Mouse (Mus musculus) hindbrain, embryonic 12.5 days (tissue): ENCODE results near the gene Tpcn2. TPM values are rescaled to one million over a fixed set of nuclear protein-coding genes. Genes with fewer than 3 reads are reported as not detected.

Source experiments
- ATAC-seq: fragments of 200-750 bp; cut with Nextera tagmentation; 2 replicates; pipeline ENCODE4 v1.8.0; 2017; ENCODE audit warnings: moderate TSS enrichment; ENCODE audit not compliant: low FRiP score
- H3K27ac ChIP-seq: fragments of 300-500 bp; sonication (generic); 2 replicates; pipeline ENCODE4 v1.5.1; 2016; ENCODE audit warnings: mild to moderate bottlenecking
- H3K27me3 ChIP-seq: fragments of 300-500 bp; sonication (generic); 2 replicates; pipeline ENCODE4 v1.6.1; 2016; ENCODE audit warnings: mild to moderate bottlenecking
- H3K36me3 ChIP-seq: fragments of 300-500 bp; sonication (generic); 2 replicates; pipeline ENCODE4 v1.6.1; 2016; ENCODE audit warnings: mild to moderate bottlenecking
- H3K4me1 ChIP-seq: fragments of 300-500 bp; sonication (generic); 2 replicates; pipeline ENCODE4 v1.6.1; 2016
- H3K4me2 ChIP-seq: fragments of 300-500 bp; sonication (generic); replicated peaks from 2 replicates; pipeline ENCODE4 v1.6.1; 2016; ENCODE audit warnings: mild to moderate bottlenecking
- H3K4me3 ChIP-seq: fragments of 300-500 bp; sonication (generic); 2 replicates; pipeline ENCODE4 v1.5.1; 2016; ENCODE audit warnings: mild to moderate bottlenecking
- H3K9ac ChIP-seq: fragments of 300-500 bp; sonication (generic); 2 replicates; pipeline ENCODE4 v1.6.1; 2016; ENCODE audit warnings: mild to moderate bottlenecking, moderate library complexity
- H3K9me3 ChIP-seq: fragments of 300-500 bp; sonication (generic); replicated peaks from 2 replicates; pipeline ENCODE4 v1.6.1; 2016; ENCODE audit warnings: mild to moderate bottlenecking
- WGBS: fragments of 180-500 bp; shearing (Covaris S2); methylation state at CpG from one replicate; pipeline ENCODE4 v1.1.7; 2016; 5-methylcytosine and 5-hydroxymethylcytosine counted together
- polyA plus RNA-seq: library from polyadenylated mRNA; unstranded; fragments of >200 nt; fragmentation: Nextera tagmentation; extraction: Ambion mirVana; gene quantifications from 2 replicates; pipeline ENCODE4 v1.2.1, GENCODE M21; 2016

The Tpcn2 gene
- polyA plus RNA-seq, 1 experiment from 2014 or later = 6.8 TPM

DNA sequence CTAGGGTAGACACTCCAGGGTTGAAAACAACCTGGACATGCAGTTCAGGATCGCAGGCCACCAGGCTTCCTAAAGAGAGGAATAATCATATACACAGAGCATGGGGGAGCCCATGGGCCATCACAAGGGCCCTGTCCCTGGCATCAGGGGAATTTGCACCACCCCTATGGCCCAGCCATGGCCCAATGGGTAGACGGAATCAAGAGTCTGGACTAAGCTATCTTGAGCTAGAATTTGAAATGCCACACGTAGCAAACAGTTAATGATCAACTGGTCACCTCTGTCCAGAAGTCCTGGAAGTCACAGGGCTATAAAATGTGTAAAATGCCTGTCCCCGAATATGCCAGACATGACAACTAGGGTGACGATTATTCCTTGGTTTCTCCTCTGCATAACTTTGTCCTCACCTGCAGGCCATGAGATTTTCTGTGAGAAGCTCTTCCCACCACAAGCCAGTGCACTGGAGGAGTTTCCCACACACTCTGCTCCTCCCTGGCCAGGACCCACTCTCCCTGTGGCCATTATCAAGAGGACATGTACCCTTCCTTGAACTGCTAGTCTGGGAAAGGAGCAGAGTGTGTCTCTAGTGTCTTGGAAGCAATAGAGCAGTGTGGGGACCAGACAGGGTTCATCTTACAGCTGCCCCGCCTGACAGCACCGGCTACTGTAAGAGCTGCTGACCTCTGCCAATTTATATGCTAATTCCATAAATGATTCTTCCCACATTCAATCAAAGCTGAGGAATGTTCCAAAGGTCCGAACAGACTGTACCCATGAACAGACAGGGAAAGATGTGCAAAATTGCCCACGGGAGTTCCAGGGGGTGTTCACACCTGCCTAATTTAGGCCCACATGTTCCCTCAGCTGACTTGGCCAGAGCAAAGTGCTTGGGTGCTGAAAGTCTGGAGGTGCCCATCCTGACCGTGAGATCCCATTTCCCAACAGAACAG is 48.7 kb downstream of the Tpcn2 start:
- Histone ChIP-seq H3K27me3 (no peaks in the 10 kb centered on the region), H3K4me1 (0 out of 2 replicates have a peak, but pooled peaks cover 4% of the 10 kb centered on the region), H3K9me3 (no peaks in the 10 kb centered on the region), H3K9ac (no peak overlapping the region), H3K27ac (no peak overlapping the region), H3K36me3 (no peaks in the 10 kb centered on the region), H3K4me2 (no peak overlapping the region), H3K4me3 (no peak overlapping the region)
- WGBS = 77% methylated on average over 10 of the region's 10 CpGs
- no peak for ATAC-seq

DNA sequence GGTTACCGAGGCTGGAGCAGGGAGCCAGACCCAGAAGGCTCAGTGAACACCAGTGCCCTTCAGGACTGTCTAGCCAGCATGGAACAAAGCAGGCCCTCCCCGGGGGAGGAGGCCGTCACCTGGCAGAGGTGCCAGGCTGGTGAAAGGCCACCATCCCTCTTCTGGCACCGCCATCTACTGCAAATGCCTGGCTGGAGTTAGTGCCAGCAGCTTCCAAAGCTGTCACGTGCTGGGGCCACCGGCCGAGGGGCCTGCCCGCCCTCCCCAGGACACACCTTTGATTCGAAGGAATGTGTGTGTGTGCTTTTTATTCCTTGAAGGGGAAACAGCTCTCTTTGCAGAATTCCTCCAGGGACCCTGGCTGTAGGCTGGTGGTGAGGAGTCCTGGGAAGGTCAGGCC is 52.2 kb downstream of the Tpcn2 start:
- no peaks in the 10 kb centered on the region for H3K36me3 ChIP-seq
- no peaks in the 10 kb centered on the region for H3K9me3 ChIP-seq
- H3K4me1 ChIP-seq = no peaks in the 10 kb centered on the region
- H3K4me2 ChIP-seq = no peak overlapping the region
- no peak overlapping the region for H3K4me3 ChIP-seq
- no peak overlapping the region for H3K27ac ChIP-seq
- no peaks in the 10 kb centered on the region for H3K27me3 ChIP-seq
- ATAC-seq = no peak
- no peak overlapping the region for H3K9ac ChIP-seq
- WGBS = 76% methylated on average over 9 of the region's 9 CpGs

DNA sequence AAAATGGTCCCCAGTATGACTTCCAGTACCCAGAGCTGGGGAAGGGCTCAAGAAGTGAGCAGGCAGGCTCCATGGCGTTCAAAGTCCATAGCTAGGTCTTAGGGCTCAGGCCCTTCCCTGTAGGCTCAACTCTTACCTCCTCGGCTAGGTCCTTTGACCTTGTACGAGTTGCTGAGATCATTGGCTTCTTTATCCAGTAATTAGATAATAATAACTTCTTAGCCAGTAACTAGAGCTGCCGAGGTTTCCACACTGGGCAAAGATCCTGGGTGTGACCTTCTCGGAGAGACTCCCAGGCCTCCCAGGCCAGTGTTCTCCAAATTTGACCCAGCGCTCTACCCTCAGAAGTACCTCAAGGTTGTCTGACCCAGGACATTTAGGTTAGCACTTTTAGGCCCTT is 57.2 kb downstream of the Tpcn2 start:
- Histone ChIP-seq H3K36me3 (no peaks in the 10 kb centered on the region), H3K27me3 (no peaks in the 10 kb centered on the region), H3K4me3 (no peak overlapping the region), H3K9ac (no peak overlapping the region), H3K4me1 (peaks cover 8% of the 10 kb centered on the region), H3K27ac (no peak overlapping the region), H3K9me3 (no peaks in the 10 kb centered on the region), H3K4me2 (no peak overlapping the region)
- no peak for ATAC-seq
- 91% methylated on average over 6 of the region's 6 CpGs for WGBS

DNA sequence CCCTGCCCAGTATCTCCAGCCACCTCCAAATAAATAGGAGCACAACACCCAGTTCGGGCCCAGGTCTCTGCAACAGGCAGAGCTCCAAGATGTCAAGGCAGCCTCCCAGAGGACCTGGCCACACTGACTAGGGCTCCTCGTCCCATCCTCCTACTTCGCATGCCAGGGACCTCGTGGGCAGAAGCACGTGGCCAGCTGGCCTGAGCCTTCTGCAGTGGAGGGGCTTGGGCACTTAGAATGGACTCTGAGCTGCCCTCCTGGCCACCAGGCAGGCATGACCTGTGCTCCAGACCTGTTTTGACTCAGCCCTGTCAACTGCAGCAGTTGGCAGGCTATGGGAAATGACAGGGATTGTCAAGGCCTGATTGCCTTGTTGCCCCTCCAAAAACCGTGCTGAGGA is 58.2 kb downstream of the Tpcn2 start:
- H3K27me3 ChIP-seq = no peaks in the 10 kb centered on the region
- no peak overlapping the region for H3K27ac ChIP-seq
- no peaks in the 10 kb centered on the region for H3K36me3 ChIP-seq
- no peak overlapping the region for H3K9ac ChIP-seq
- H3K4me2 ChIP-seq = no peak overlapping the region
- no peak for ATAC-seq
- no peaks in the 10 kb centered on the region for H3K9me3 ChIP-seq
- no peak overlapping the region for H3K4me3 ChIP-seq
- 91% methylated on average over 6 of the region's 6 CpGs for WGBS
- H3K4me1 ChIP-seq = peaks cover 8% of the 10 kb centered on the region

DNA sequence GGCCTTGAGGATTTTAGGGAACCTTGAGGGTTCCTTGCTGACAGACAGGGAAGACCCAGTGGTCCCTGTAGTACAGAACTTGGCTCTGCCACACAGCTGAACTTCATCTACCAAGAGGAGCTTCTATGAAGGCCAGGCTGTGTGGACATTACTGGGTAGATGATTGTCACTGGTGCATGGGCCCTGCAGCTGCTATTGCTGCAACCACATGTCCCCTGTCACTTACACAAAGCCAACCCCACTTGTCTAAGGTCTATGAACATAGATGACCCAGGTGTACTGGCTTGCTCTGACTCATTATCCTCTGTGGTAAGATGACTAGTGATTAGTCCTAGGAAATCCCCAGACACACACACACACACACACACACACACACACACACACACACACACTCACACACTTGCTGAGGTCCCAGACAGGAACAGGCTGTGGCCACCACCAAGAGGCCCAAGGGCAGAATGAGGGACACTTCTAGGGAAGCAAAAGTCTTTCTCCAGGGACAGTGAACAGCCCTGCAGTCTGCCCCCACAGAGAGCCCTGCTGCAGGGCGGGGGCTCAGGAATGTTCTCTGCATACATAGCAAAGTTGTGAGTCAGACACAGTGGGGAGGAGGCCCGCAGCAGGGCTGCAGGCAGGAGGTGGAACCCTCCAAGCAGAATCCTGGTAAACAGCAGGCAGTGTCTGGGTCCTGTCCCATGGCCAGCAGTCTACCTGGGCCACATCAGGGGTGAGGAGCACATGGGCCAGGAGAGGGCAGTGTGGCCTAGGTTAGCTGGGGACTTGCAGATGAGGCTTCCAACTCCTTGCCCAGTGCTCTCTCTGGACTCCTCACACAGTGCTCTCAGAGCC is 61.7 kb downstream of the Tpcn2 start:
- Histone ChIP-seq H3K36me3 (no peaks in the 10 kb centered on the region), H3K27me3 (no peaks in the 10 kb centered on the region), H3K9me3 (no peaks in the 10 kb centered on the region), H3K9ac (no peak overlapping the region), H3K27ac (no peak overlapping the region), H3K4me1 (peaks cover 8% of the 10 kb centered on the region), H3K4me3 (no peak overlapping the region), H3K4me2 (no peak overlapping the region)
- 50% methylated on average over 2 of the region's 2 CpGs for WGBS
- peak; percentile 35 for ATAC-seq

DNA sequence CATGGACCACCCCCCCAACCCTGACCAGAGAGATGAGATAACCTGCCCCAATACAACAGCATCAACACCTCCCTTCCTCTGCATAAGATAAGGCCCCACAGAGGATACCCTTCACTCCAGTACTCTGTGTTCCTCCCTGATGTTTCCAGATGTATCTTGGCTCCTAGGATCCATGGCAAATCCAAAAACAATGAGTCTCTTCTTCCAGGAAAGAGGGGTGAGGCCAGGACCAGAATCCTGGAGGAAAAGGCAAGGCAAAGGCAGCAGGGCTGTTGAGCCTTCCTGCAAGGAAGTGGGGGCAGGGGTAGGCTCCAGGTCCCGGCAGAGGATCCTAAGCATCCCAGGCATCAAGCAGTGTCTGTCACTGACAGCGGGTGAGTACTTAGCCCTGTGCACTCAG is 62.5 kb downstream of the Tpcn2 start:
- no peak for ATAC-seq
- no peak overlapping the region for H3K4me3 ChIP-seq
- H3K27ac ChIP-seq = no peak overlapping the region
- 62% methylated on average over 2 of the region's 2 CpGs for WGBS
- H3K27me3 ChIP-seq = no peaks in the 10 kb centered on the region
- no peak overlapping the region for H3K9ac ChIP-seq
- no peak overlapping the region for H3K4me2 ChIP-seq
- no peaks in the 10 kb centered on the region for H3K9me3 ChIP-seq
- peaks cover 11% of the 10 kb centered on the region for H3K4me1 ChIP-seq
- no peaks in the 10 kb centered on the region for H3K36me3 ChIP-seq

DNA sequence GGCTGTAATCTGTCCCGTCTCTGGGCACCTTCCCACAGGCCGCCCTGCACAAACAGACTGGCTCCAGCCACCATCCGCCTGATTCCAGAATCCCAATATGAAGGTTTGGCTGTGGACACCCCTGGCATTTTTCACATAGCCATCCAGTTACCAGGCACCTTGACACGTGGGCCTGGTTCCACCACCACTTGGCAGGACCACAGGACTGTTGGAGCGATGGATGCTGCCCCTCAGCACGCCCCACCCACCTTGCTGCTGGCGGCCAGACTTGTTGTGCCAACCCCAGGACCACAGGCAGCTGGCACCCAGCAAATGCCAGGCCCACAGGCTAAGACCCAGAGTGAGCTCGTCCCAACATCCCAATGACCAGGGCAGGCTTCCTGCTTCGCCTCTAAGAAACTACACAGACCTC is 64.4 kb downstream of the Tpcn2 start:
- Histone ChIP-seq H3K9me3 (no peaks in the 10 kb centered on the region), H3K4me3 (no peak overlapping the region), H3K4me1 (peaks cover 12% of the 10 kb centered on the region), H3K9ac (no peak overlapping the region), H3K27me3 (peaks cover 2% of the 10 kb centered on the region; the same call in 1 of the 2 replicates), H3K27ac (no peak overlapping the region), H3K4me2 (no peak overlapping the region), H3K36me3 (no peaks in the 10 kb centered on the region)
- 88% methylated on average over 9 of the region's 9 CpGs for WGBS
- ATAC-seq = no peak

DNA sequence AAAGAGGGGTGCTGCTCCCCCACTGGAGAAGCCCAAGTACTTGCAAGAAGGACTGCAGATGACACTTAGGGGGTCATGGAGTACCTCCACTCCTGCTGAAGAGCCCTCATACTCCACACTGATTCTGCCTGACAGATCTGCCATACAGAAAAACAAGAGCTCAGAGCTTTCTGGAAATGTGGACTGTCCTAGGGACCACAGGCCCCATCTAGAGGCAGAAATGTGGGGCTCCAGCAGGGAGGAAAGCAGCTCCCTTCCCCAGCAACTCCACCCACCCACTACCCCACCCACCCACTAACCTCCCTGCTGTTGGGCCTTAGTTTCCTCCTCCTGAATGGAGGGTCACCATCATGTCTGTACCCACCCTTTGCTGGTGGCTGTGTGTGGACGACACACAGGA is 67.2 kb downstream of the Tpcn2 start:
- WGBS = 56% methylated on average over 1 of the region's 1 CpGs
- no peak overlapping the region for H3K4me2 ChIP-seq
- H3K9ac ChIP-seq = 0 out of 2 replicates have a peak overlapping the region, but pooled peaks have one; percentile 27
- no peaks in the 10 kb centered on the region for H3K36me3 ChIP-seq
- ATAC-seq = no peak
- H3K4me1 ChIP-seq = peaks cover 16% of the 10 kb centered on the region
- H3K9me3 ChIP-seq = no peaks in the 10 kb centered on the region
- H3K27ac ChIP-seq = no peak overlapping the region
- no peak overlapping the region for H3K4me3 ChIP-seq
- peaks cover 7% of the 10 kb centered on the region for H3K27me3 ChIP-seq

DNA sequence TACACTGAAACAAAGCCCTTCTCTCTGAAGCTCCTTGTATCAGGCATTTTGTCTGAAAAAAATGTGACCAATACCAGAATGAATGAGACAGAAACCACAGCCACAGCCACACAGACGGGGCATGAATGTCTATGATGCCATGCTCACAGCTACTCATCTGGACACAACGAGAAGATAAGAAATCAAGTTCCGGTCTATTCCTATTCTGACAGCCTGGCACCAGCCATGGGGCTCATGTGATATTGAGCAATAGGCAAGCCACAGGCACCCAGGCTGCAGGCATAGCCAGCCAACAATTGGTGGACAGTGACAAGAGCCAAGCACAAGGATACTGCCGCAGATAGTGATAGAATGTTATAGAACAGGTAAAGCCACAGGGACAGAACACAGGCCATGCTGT is 68.3 kb downstream of the Tpcn2 start:
- Histone ChIP-seq H3K4me3 (no peak overlapping the region), H3K9ac (no peak overlapping the region), H3K36me3 (no peaks in the 10 kb centered on the region), H3K4me1 (peaks cover 24% of the 10 kb centered on the region), H3K27me3 (peaks cover 7% of the 10 kb centered on the region), H3K4me2 (no peak overlapping the region), H3K9me3 (no peaks in the 10 kb centered on the region), H3K27ac (no peak overlapping the region)
- no peak for ATAC-seq
- 85% methylated on average over 4 of the region's 4 CpGs for WGBS

DNA sequence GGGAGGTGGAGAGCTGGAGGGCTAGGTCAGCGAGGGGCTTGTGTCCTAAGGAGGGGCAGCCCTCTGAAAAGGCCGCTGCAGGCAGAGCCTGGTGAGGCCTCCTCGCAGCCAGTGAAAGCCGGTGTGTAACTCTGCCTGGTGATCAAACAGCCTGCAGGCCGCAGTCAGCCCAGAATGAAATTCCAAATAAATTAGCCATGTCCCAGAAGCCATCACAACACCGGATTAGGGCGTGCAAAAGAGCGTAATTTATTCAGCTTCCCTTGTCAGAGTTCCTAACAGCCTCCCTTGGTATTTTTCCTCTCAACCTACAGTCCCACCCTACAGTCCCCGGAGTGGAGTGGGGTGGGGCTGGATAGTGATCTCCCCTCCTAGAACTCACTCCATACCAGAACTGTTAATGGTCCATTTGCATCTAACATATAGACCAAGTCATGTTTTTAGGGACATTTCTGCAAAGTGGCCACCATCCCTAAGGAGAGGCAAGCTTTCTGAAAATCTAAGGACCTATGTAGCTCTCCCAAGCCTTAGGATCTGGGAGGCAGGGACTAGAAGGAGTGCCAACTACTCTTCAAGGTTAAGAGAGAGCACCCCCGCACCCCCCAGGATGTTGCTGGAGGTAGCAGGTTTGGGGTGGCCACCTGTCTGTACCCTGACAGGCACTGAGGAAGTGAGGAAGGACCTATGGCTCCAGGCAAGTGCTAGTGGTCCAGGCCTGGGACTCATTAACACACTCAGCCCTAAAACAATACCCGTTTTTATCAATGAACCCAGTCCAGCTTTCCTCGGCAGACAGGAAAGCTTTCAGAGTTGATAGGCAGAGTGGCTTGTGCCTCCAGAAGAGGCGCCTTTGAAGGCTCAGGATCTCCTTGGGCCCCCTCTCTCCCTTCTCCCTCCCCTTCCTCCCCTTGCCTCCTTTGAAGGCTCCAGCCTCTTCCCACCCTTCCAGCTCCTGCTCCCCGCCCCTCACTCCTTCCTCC is 71.8 kb downstream of the Tpcn2 start:
- no peaks in the 10 kb centered on the region for H3K9me3 ChIP-seq
- peaks cover 28% of the 10 kb centered on the region for H3K4me1 ChIP-seq
- peaks cover 13% of the 10 kb centered on the region for H3K27me3 ChIP-seq
- H3K27ac ChIP-seq = peak overlapping the region; percentile 75
- H3K9ac ChIP-seq = peak overlapping the region; percentile 44; the same call in 1 of the 2 replicates
- WGBS = 12% methylated on average over 14 of the region's 14 CpGs
- H3K4me2 ChIP-seq = no peak overlapping the region
- H3K4me3 ChIP-seq = no peak overlapping the region
- ATAC-seq = peak; percentile 66
- H3K36me3 ChIP-seq = no peaks in the 10 kb centered on the region

DNA sequence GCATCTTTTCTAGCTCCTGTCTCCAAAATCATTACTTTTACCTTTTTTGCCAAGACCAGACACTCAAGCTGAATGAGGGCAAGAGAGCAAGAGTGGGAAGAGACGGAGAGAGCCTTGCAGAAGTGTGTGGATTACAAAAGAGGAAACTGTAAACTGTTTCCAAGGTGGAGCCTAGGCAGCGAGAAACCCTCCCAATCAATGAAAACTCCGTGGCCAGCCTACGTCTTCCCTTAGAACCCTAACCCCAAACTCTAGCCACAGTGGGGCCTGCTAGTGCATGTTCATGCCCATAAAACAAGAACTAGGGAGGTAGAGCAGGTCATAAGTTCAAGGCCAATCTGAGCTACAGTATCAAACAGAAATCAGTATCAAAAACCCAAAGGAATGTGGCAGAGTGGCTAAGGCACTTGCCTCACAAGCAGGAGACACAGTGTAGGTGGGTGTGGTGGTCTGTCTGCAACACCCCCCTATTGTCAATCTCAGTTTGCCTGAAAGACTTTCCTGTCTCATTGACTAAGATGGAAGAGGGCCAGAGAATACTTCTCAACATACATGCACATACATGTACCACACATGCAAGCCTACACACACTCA is 73.2 kb downstream of the Tpcn2 start:
- Histone ChIP-seq H3K4me1 (peaks cover 37% of the 10 kb centered on the region), H3K27ac (no peak overlapping the region)
- 72% methylated on average over 4 of the region's 4 CpGs for WGBS

More for the DNA sequence above, 73.2 kb downstream of the Tpcn2 start:
- no peak for ATAC-seq
- Histone ChIP-seq H3K9ac (no peak overlapping the region), H3K4me3 (no peak overlapping the region), H3K4me2 (no peak overlapping the region), H3K36me3 (no peaks in the 10 kb centered on the region), H3K9me3 (no peaks in the 10 kb centered on the region), H3K27me3 (peaks cover 13% of the 10 kb centered on the region)
